Mouse (Mus musculus): ENCODE results near the gene Serf1. TPM values are rescaled to one million over a fixed set of nuclear protein-coding genes. Genes with fewer than 3 reads are reported as not detected.
"Not testable (repeated sequence)": the region's sequence is repeated elsewhere in the genome, so short reads cannot be mapped to it uniquely, and the experiment has no call there.

The Serf1 gene
- polyA plus RNA-seq, 1 experiment from 2014 or later = 125 TPM

GRCm38 (mm10) chr13:100125258-100125643, 17.4 kb downstream of the Serf1 start:
- peaks cover 12% of the 10 kb centered on the region for H3K4me1 ChIP-seq (replicated peaks)
- H3K4me2 ChIP-seq = peak overlapping the region; percentile 79
- ATAC-seq (replicated peaks; ENCODE audit: insufficient number of reproducible peaks, insufficient read depth, low FRiP score, low read depth) = no peak
- no peaks in the 10 kb centered on the region for H3K27me3 ChIP-seq
- peak overlapping the region; percentile 94 for H3K9ac ChIP-seq
- peaks cover 26% of the 10 kb centered on the region for H3K36me3 ChIP-seq
- no peaks in the 10 kb centered on the region for H3K9me3 ChIP-seq (replicated peaks)
- H3K4me3 ChIP-seq = peak overlapping the region; percentile 100
- 2% methylated on average over 10 of the region's 10 CpGs for WGBS
- 0 out of 2 replicates have a peak overlapping the region, but pooled peaks have one; percentile 65 for H3K27ac ChIP-seq

DNA sequence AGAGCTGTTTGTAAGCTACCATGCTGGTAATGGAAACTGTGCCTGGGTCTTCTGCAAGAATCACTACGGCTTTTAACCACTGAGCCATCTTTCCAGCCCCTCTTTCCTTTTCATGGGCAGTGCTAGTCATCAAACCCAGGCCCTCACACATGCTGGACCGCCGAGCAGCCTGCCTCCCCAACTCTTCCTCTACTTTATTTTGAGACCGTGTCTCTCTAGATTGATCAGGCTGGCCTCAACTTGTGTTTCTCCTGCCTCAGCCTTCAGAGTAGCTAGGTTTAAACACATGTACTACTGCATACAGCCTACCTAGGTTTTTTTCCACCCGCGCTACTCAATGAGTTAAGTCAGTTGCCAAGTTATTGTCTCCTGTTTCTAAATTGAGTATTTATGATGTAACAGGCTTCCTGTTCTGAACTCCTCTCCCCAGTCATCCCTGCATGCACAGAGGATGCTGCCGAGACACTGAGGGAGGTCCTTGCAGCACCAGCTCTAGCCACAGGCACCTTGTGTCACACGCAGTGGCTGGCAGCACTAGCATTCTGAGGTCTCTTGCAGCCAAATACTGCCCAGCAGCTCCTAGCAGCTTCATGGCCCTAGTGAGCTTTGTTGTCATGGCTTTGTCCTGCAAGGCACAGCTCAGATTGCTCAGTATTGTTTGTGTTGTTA, 34.0 kb downstream of the Serf1 start:
- no peaks in the 10 kb centered on the region for H3K27me3 ChIP-seq
- H3K4me3 ChIP-seq = no peak overlapping the region
- peaks cover 14% of the 10 kb centered on the region for H3K36me3 ChIP-seq
- WGBS = 72% methylated on average over 8 of the region's 8 CpGs
- H3K9me3 ChIP-seq (replicated peaks) = no peaks in the 10 kb centered on the region
- H3K9ac ChIP-seq = no peak overlapping the region
- no peak overlapping the region for H3K4me2 ChIP-seq
- no peak for ATAC-seq (replicated peaks; ENCODE audit: insufficient number of reproducible peaks, insufficient read depth, low FRiP score, low read depth)
- H3K27ac ChIP-seq = no peak overlapping the region
- H3K4me1 ChIP-seq (replicated peaks) = no peaks in the 10 kb centered on the region

- no peak for ATAC-seq (replicated peaks; ENCODE audit: insufficient number of reproducible peaks, insufficient read depth, low FRiP score, low read depth)
- no peaks in the 10 kb centered on the region for H3K36me3 ChIP-seq
- 58% methylated on average over 1 of the region's 1 CpGs for WGBS
These were observed 44.8 kb downstream of the Serf1 start for GRCm38 (mm10) chr13:100152659-100153058.

GRCm38 (mm10) chr13:100156624-100157023, 48.8 kb downstream of the Serf1 start:
- Histone ChIP-seq H3K9me3 (replicated peaks) (no peaks in the 10 kb centered on the region), H3K27ac (no peak overlapping the region), H3K9ac (no peak overlapping the region), H3K36me3 (no peaks in the 10 kb centered on the region), H3K27me3 (no peaks in the 10 kb centered on the region), H3K4me3 (no peak overlapping the region), H3K4me1 (replicated peaks) (no peaks in the 10 kb centered on the region), H3K4me2 (no peak overlapping the region)
- ATAC-seq (replicated peaks; ENCODE audit: insufficient number of reproducible peaks, insufficient read depth, low FRiP score, low read depth) = no peak
- 88% methylated on average over 3 of the region's 3 CpGs for WGBS

More at GRCm38 (mm10) chr13:100152659-100153058, 44.8 kb downstream of the Serf1 start:
- Histone ChIP-seq H3K4me1 (replicated peaks) (no peaks in the 10 kb centered on the region), H3K4me3 (no peak overlapping the region), H3K4me2 (no peak overlapping the region), H3K9ac (no peak overlapping the region), H3K9me3 (replicated peaks) (no peaks in the 10 kb centered on the region), H3K27ac (no peak overlapping the region), H3K27me3 (no peaks in the 10 kb centered on the region)

GRCm38 (mm10) chr13:100161171-100161870, 53.5 kb downstream of the Serf1 start:
- H3K27ac ChIP-seq; H3K4me2 ChIP-seq; H3K9me3 ChIP-seq (replicated peaks); H3K27me3 ChIP-seq; ATAC-seq (replicated peaks; ENCODE audit: insufficient number of reproducible peaks, insufficient read depth, low FRiP score, low read depth); H3K4me3 ChIP-seq; H3K4me1 ChIP-seq (replicated peaks); H3K9ac ChIP-seq; H3K36me3 ChIP-seq: not testable (repeated sequence)
- 83% methylated on average over 11 of the region's 11 CpGs for WGBS

DNA sequence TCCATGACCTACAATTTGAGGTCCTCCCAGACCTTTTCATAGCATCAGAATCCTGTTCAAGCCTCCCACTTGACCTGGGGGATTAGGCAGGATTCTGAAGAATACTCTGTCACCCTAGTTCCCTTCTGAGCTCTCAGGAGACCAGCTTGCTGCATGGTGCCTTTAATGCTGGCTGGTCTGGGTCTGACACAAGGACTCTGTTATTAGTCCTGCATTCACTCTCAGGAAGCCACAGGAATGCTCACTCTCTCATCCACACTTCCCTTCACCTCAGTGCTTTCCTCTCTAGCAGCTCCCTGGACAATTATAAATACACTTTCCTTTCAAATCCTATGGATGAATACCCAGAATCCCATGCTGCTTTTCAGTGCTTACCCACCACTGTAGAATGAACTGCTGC, 54.7 kb downstream of the Serf1 start:
- ATAC-seq (replicated peaks; ENCODE audit: insufficient number of reproducible peaks, insufficient read depth, low FRiP score, low read depth); H3K4me1 ChIP-seq (replicated peaks); H3K4me2 ChIP-seq: not testable (repeated sequence)

More for the DNA sequence above, 54.7 kb downstream of the Serf1 start:
- H3K9ac ChIP-seq; H3K9me3 ChIP-seq (replicated peaks); H3K27me3 ChIP-seq; H3K27ac ChIP-seq; H3K4me3 ChIP-seq; H3K36me3 ChIP-seq: not testable (repeated sequence)

Other genes starting within 250 kb of the Serf1 start
- 0.25 and 1.8 TPM in 2 replicates for gene Cartpt, start 206.9 kb upstream of the Serf1 start, polyA plus RNA-seq (2015; fragmentation: Nextera tagmentation; extraction: Ambion mirVana)
- gene Mccc2, start 92.4 kb upstream of the Serf1 start, polyA plus RNA-seq (2015; fragmentation: Nextera tagmentation; extraction: Ambion mirVana) = 28.9 and 30.8 TPM in 2 replicates
- 21.1 and 22.5 TPM in 2 replicates for gene Bdp1, start 3.9 kb upstream of the Serf1 start, polyA plus RNA-seq (2015; fragmentation: Nextera tagmentation; extraction: Ambion mirVana)
- gene Smn1, start 16.8 kb downstream of the Serf1 start, polyA plus RNA-seq (2015; fragmentation: Nextera tagmentation; extraction: Ambion mirVana) = 21.4 and 27.5 TPM in 2 replicates
- gene Naip2, start 94.1 kb downstream of the Serf1 start, polyA plus RNA-seq (2015; fragmentation: Nextera tagmentation; extraction: Ambion mirVana) = 0.08 and 0.18 TPM in 2 replicates
- 0.16 and 0.32 TPM in 2 replicates for gene Naip5, start 138.3 kb downstream of the Serf1 start, polyA plus RNA-seq (2015; fragmentation: Nextera tagmentation; extraction: Ambion mirVana)
- 0.06 and 0.14 TPM in 2 replicates for gene Naip6, start 209.7 kb downstream of the Serf1 start, polyA plus RNA-seq (2015; fragmentation: Nextera tagmentation; extraction: Ambion mirVana)

All from heart, embryonic 15.5 days (tissue).